Mouse (Mus musculus) ES-E14 (cell line): ENCODE measurements around the gene Sv2c.

ENCODE experiments used
- HCFC1 ChIP-seq: IDR thresholded peaks from 2 replicates; pipeline ENCODE4 v1.6.1; 2012; ENCODE audit warnings: low read length, inconsistent platforms, borderline replicate concordance; ENCODE audit not compliant: insufficient read depth
- MAFK ChIP-seq: IDR thresholded peaks from 2 replicates; pipeline ENCODE4 v1.6.1; 2014; ENCODE audit warnings: mild to moderate bottlenecking, low read depth, low read length, inconsistent platforms; ENCODE audit not compliant: insufficient read depth
- ZC3H11A ChIP-seq: IDR thresholded peaks from 2 replicates; pipeline ENCODE4 v1.6.1; 2012; ENCODE audit warnings: low read depth, mild to moderate bottlenecking, inconsistent platforms, low read length, borderline replicate concordance
- ZNF384 ChIP-seq: IDR thresholded peaks from 2 replicates; pipeline ENCODE4 v1.6.1; 2012; ENCODE audit warnings: low read depth, low read length, inconsistent platforms

GRCm38 (mm10) chr13:96023858-96024257, 108.5 kb downstream of the Sv2c start:
- TF ChIP-seq ZC3H11A (no peak), ZNF384 (no peak), MAFK (no peak), HCFC1 (no peak)
